Comparison of ENCODE assay signal across 1 mouse cellular context in the genomic region with DNA sequence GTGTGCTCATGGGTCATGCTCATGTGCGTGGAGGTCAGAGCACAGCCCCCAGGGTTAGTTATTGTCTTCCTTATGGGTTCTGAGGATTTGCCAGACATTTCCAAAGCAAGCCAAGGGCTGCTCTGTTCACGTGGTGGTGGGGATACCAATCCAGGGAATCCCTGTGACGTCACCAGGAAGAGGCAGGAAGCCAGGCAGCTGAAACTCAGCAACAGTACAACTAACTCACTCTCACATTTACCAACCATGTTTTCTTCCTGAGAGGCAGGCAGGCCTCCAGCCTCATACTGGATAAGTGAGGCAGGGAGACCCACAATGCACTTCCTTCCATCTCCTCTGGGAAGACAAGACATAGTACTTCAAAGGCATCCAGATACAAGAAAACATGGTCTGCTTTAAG.
TF ChIP-seq lines count a peak whose summit lies in the region.

No protein-coding gene starts in this region.

TF ChIP-seq in MEL, 35 proteins besides CTCF, POLR2A, EP300 and RAD21 (continued from another document):
- TF ChIP-seq CHD1 (IDR thresholded peaks at IDR 0.05; ENCODE audit: low read depth, low read length), result no peak
- no peak for TF ChIP-seq JUND (IDR thresholded peaks at IDR 0.05; ENCODE audit: low read depth, low read length)
- TF ChIP-seq HCFC1 (IDR thresholded peaks at IDR 0.05; ENCODE audit: low read depth, low read length), result no peak
- TF ChIP-seq ZC3H11A (IDR thresholded peaks at IDR 0.05; ENCODE audit: low read depth, low read length), result no peak
- TF ChIP-seq MEF2A (IDR thresholded peaks at IDR 0.05; ENCODE audit: extremely low read depth, insufficient replicate concordance, low read depth, low read length, poor library complexity, severe bottlenecking), result no peak
